Mouse (Mus musculus) CH12.LX (cell line): ENCODE results near the gene Mfsd7a.

Source experiments
- CTCF ChIP-seq, 2 experiments: IDR thresholded peaks in 1 of 2; conservative IDR thresholded peaks in 1 of 2; 2 replicates each; pipeline ENCODE4 v1.5.1; 2011 to 2012; ENCODE audit warnings: low read depth in 2 of 2, low read length in 2 of 2, improper control_type of control experiment in 1 of 2, inconsistent platforms in 1 of 2, mild to moderate bottlenecking in 1 of 2, moderate library complexity in 1 of 2
- HCFC1 ChIP-seq: IDR thresholded peaks from 2 replicates; pipeline ENCODE4 v1.6.1; 2012; ENCODE audit warnings: low read depth, mild to moderate bottlenecking, inconsistent platforms, low read length, improper control_type of control experiment
- MAZ ChIP-seq: IDR thresholded peaks from 2 replicates; pipeline ENCODE4 v1.6.1; 2012; ENCODE audit warnings: low read depth, mild to moderate bottlenecking, inconsistent platforms, low read length, improper control_type of control experiment, moderate library complexity
- MXI1 ChIP-seq: IDR thresholded peaks from 2 replicates; pipeline ENCODE4 v1.6.1; 2011; ENCODE audit warnings: mild to moderate bottlenecking, low read depth, low read length, improper control_type of control experiment
- TCF12 ChIP-seq: IDR thresholded peaks from 2 replicates; pipeline ENCODE4 v1.6.1; 2014; ENCODE audit warnings: low read depth, mild to moderate bottlenecking, inconsistent platforms, low read length, improper control_type of control experiment
- USF1 ChIP-seq: IDR thresholded peaks from 2 replicates; pipeline ENCODE4 v1.6.1; 2014; ENCODE audit warnings: low read depth, mild to moderate bottlenecking, inconsistent platforms, low read length, improper control_type of control experiment
- USF2 ChIP-seq: conservative IDR thresholded peaks from 2 replicates; pipeline ENCODE4 v1.6.1; 2011; ENCODE audit warnings: low read depth, low read length, improper control_type of control experiment

- TF ChIP-seq USF2 (no peak), CTCF (conservative IDR thresholded peaks at IDR 0.05 in 1 of 2, IDR thresholded peaks at IDR 0.05 in 1 of 2; ENCODE audit: low read depth in 2 of 2, low read length in 2 of 2) (no peak), MXI1 (no peak), TCF12 (no peak), USF1 (no peak), HCFC1 (no peak), MAZ (no peak)
Observed at GRCm38 (mm10) chr5:108458706-108459105, 10.0 kb upstream of the Mfsd7a start.
